ENCODE assay signal across 20 mouse cellular contexts in the genomic region with DNA sequence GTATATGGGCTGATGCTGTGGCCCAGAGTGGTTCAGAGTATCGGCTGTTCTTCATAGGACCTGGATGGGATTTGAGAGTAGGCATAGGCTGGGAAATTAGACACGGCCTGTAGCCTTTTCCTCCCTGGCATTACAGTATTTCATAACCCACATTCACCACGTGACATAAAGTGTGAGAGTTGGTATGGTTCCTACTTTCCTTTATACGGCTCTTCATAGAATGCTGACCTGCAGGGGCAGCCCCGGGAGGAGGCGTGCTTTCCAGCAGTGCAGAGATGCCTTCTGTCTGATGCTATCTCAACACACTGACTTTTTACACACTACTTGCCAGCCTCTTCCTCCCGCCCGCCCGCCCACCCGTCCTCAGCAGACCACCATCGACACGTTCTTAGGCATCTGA.
DNase-seq lines count a peak whose midpoint lies in the region; ATAC-seq and TF ChIP-seq lines count a peak whose summit lies in the region.
"Had no signal": no experiment of that assay in that cellular context is flagged by ENCODE, and none has a peak within 500 bp of the region (broad histone marks: within the 10 kb centered on the region; RNA-seq: fewer than 3 reads in every experiment).

No protein-coding gene starts in this region.

- no peaks in the 10 kb centered on the region for H3K4me1 ChIP-seq in hindbrain, embryonic 10.5 days (replicated peaks)
- H3K4me1 ChIP-seq in intestine, postnatal 0 days (replicated peaks; ENCODE audit: control insufficient read depth, insufficient read depth, low read length): no peaks in the 10 kb centered on the region
- H3K4me1 ChIP-seq: embryonic facial prominence, embryonic 10.5 days; hindbrain, embryonic 13.5 days had no signal

- no peaks in the 10 kb centered on the region for H3K9me3 ChIP-seq in hindbrain, embryonic 10.5 days
- no peaks in the 10 kb centered on the region for H3K9me3 ChIP-seq in intestine, postnatal 0 days (ENCODE audit: control insufficient read depth)
- H3K9me3 ChIP-seq: embryonic facial prominence, embryonic 10.5 days; hindbrain, embryonic 13.5 days had no signal

- WGBS in hindbrain, embryonic 10.5 days: 90% methylated on average over 12 of the region's 12 CpGs
- 88% methylated on average over 12 of the region's 12 CpGs for WGBS in intestine, postnatal 0 days

- ATAC-seq in CD4-positive, CD25-positive, alpha-beta regulatory T cell, adult 4 months: peak; percentile 81
- peak; percentile 86 for ATAC-seq in granulocyte monocyte progenitor cell, adult 5-6 weeks (replicated peaks; ENCODE audit: poor library complexity, severe bottlenecking)
- ATAC-seq in megakaryocyte progenitor cell, adult 5-6 weeks (replicated peaks; ENCODE audit: poor library complexity): peak; percentile 68
- ATAC-seq in intestine, postnatal 0 days: no peak
- ATAC-seq: forebrain, embryonic 14.5 days; hindbrain, postnatal 0 days had no signal

- H3K4me2 ChIP-seq in intestine, postnatal 0 days (replicated peaks; ENCODE audit: low read depth): no peak overlapping the region
- H3K4me2 ChIP-seq: hindbrain, embryonic 13.5 days had no signal

- no peak overlapping the region for H3K9ac ChIP-seq in intestine, postnatal 0 days (ENCODE audit: low read depth, low read length)
- H3K9ac ChIP-seq: hindbrain, embryonic 13.5 days had no signal

- no peaks in the 10 kb centered on the region for H3K27me3 ChIP-seq in hindbrain, embryonic 10.5 days (ENCODE audit: insufficient read depth, poor library complexity, severe bottlenecking)
- H3K27me3 ChIP-seq in intestine, postnatal 0 days (replicated peaks; ENCODE audit: control insufficient read depth, insufficient read depth, low read length): no peaks in the 10 kb centered on the region
- H3K27me3 ChIP-seq: hindbrain, embryonic 13.5 days had no signal

- H3K36me3 ChIP-seq in hindbrain, embryonic 10.5 days: peaks cover 11% of the 10 kb centered on the region
- no peaks in the 10 kb centered on the region for H3K36me3 ChIP-seq in intestine, postnatal 0 days (ENCODE audit: control insufficient read depth, insufficient read depth)

- peak; percentile 43 for DNase-seq in gastrocnemius, adult 2 months
- no peak for DNase-seq in gastrocnemius, postnatal 14 days
- no peak for DNase-seq in adrenal gland, adult (ENCODE audit: inconsistent age in 2 of 2, low spot score in 1 of 2)
- DNase-seq in hindbrain, embryonic 10.5 days (ENCODE audit: low spot score): no peak
- DNase-seq: adrenal gland, postnatal 14 days; cerebellum, adult 18-20 months; cerebellum, adult 9-11 months; cerebellum, postnatal 36 days; gastrocnemius, postnatal 10 days; heart, postnatal 10 days; heart, postnatal 4 days; kidney, adult 11 months had no signal

- no peak for TF ChIP-seq CTCF in gastrocnemius, adult 2 months (IDR thresholded peaks at IDR 0.05)
- TF ChIP-seq CTCF in intestine, postnatal 0 days (IDR thresholded peaks at IDR 0.05; ENCODE audit: low read depth): no peak

- intact Hi-C loops in gastrocnemius, adult 2 months (cut with DNase I): no loop called here
- intact Hi-C loops in gastrocnemius, postnatal 14 days (cut with DNase I; ENCODE audit: low total_unique reads): no loop called here

- no peak overlapping the region for H3K4me3 ChIP-seq in gastrocnemius, adult 2 months
- no peak overlapping the region for H3K4me3 ChIP-seq in hindbrain, embryonic 10.5 days
- no peak overlapping the region for H3K4me3 ChIP-seq in intestine, postnatal 0 days (ENCODE audit: low read depth, low read length)
- H3K4me3 ChIP-seq: embryonic facial prominence, embryonic 10.5 days; hindbrain, embryonic 13.5 days had no signal

- no peak overlapping the region for H3K27ac ChIP-seq in gastrocnemius, adult 2 months
- H3K27ac ChIP-seq in hindbrain, embryonic 10.5 days: no peak overlapping the region
- no peak overlapping the region for H3K27ac ChIP-seq in intestine, postnatal 0 days (ENCODE audit: low read depth, low read length)
- H3K27ac ChIP-seq: embryonic facial prominence, embryonic 10.5 days; hindbrain, embryonic 13.5 days; hindbrain, postnatal 0 days had no signal
